Mouse (Mus musculus) CH12.LX (cell line): ENCODE results near the gene Prrg2. TPM values are rescaled to one million over a fixed set of nuclear protein-coding genes. Genes with fewer than 3 reads are reported as not detected.

Source experiments
- DNase-seq: peaks from one replicate; pipeline ENCODE4 v3.0.0-alpha.2; 2013; ENCODE audit errors: extremely low read depth
- H3K27ac ChIP-seq: 2 replicates; pipeline ENCODE4 v1.5.1; 2012; ENCODE audit warnings: low read depth, mild to moderate bottlenecking, control low read depth, moderate library complexity; ENCODE audit not compliant: insufficient read depth
- H3K27me3 ChIP-seq: replicated peaks from 2 replicates; pipeline ENCODE3; 2012; ENCODE audit warnings: inconsistent platforms
- H3K36me3 ChIP-seq, 2 experiments: replicated peaks in 1 of 2; 2 replicates each; pipeline versions ENCODE3 to v1.6.1; 2012; ENCODE audit warnings: inconsistent platforms in 1 of 2, low read length in 1 of 2, mild to moderate bottlenecking in 1 of 2, mixed read lengths in 1 of 2, moderate library complexity in 1 of 2; ENCODE audit not compliant: control insufficient read depth in 1 of 2, insufficient read depth in 1 of 2
- H3K4me1 ChIP-seq, 2 experiments: 2 replicates each; pipeline ENCODE4 v1.6.1; 2012; ENCODE audit warnings: inconsistent platforms in 1 of 2, moderate library complexity in 1 of 2; ENCODE audit not compliant: insufficient read depth in 2 of 2, control insufficient read depth in 1 of 2
- H3K4me2 ChIP-seq: 2 replicates; pipeline ENCODE4 v1.6.1; 2012; ENCODE audit warnings: low read depth, mild to moderate bottlenecking, control low read depth; ENCODE audit not compliant: poor library complexity, insufficient read depth, severe bottlenecking
- H3K4me3 ChIP-seq, 3 experiments: fragments of 150-350 bp in 1 of 3; sonication (generic) in 1 of 3; replicated peaks in 1 of 3; 2 replicates each; pipeline versions ENCODE3 to v1.5.1; 2011 to 2012; ENCODE audit warnings: low read depth in 2 of 3, low read length in 2 of 3, mild to moderate bottlenecking in 2 of 3, moderate library complexity in 2 of 3, control low read depth in 1 of 3, improper control_type of control experiment in 1 of 3, inconsistent platforms in 1 of 3, mixed read lengths in 1 of 3; ENCODE audit not compliant: poor library complexity in 1 of 3
- H3K79me2 ChIP-seq: replicated peaks from 2 replicates; pipeline ENCODE4 v1.6.1; 2012; ENCODE audit warnings: mild to moderate bottlenecking, moderate library complexity; ENCODE audit not compliant: control insufficient read depth, poor library complexity, insufficient read depth, severe bottlenecking; ENCODE audit errors: extremely low read depth
- H3K9ac ChIP-seq: 2 replicates; pipeline ENCODE4 v1.6.1; 2012; ENCODE audit warnings: low read depth, mild to moderate bottlenecking, control low read depth, moderate library complexity; ENCODE audit not compliant: insufficient read depth
- H3K9me3 ChIP-seq: replicated peaks from 2 replicates; pipeline ENCODE3; 2012; ENCODE audit warnings: low read length, inconsistent platforms, mixed read lengths
- BHLHE40 ChIP-seq: IDR thresholded peaks from 2 replicates; pipeline ENCODE4 v1.6.1; 2011; ENCODE audit warnings: mild to moderate bottlenecking, low read depth, low read length, improper control_type of control experiment
- CHD1 ChIP-seq: IDR thresholded peaks from 2 replicates; pipeline ENCODE4 v1.6.1; 2012; ENCODE audit warnings: low read depth, low read length, improper control_type of control experiment, inconsistent platforms
- ELF1 ChIP-seq: IDR thresholded peaks from 2 replicates; pipeline ENCODE4 v1.6.1; 2014; ENCODE audit warnings: low read depth, mild to moderate bottlenecking, inconsistent platforms, low read length, improper control_type of control experiment
- EP300 ChIP-seq: IDR thresholded peaks from 2 replicates; pipeline ENCODE4 v1.6.1; 2011; ENCODE audit warnings: low read length, improper control_type of control experiment
- ETS1 ChIP-seq: conservative IDR thresholded peaks from 2 replicates; pipeline ENCODE4 v1.6.1; 2012; ENCODE audit warnings: low read depth, mild to moderate bottlenecking, inconsistent platforms, low read length, improper control_type of control experiment, moderate library complexity
- IRF4 ChIP-seq: IDR thresholded peaks from 2 replicates; pipeline ENCODE4 v1.6.1; 2014; ENCODE audit warnings: low read depth, mild to moderate bottlenecking, inconsistent platforms, low read length, improper control_type of control experiment
- JUND ChIP-seq: conservative IDR thresholded peaks from 2 replicates; pipeline ENCODE4 v1.6.1; 2011; ENCODE audit warnings: low read depth, low read length, improper control_type of control experiment
- KAT2A ChIP-seq: IDR thresholded peaks from 2 replicates; pipeline ENCODE4 v1.6.1; 2012; ENCODE audit warnings: low read length, improper control_type of control experiment, inconsistent platforms; ENCODE audit not compliant: insufficient replicate concordance
- MAX ChIP-seq: IDR thresholded peaks from 2 replicates; pipeline ENCODE4 v1.6.1; 2011; ENCODE audit warnings: low read length, improper control_type of control experiment
- MAZ ChIP-seq: IDR thresholded peaks from 2 replicates; pipeline ENCODE4 v1.6.1; 2012; ENCODE audit warnings: low read depth, mild to moderate bottlenecking, inconsistent platforms, low read length, improper control_type of control experiment, moderate library complexity
- MEF2A ChIP-seq: IDR thresholded peaks from 2 replicates; pipeline ENCODE4 v1.6.1; 2014; ENCODE audit warnings: low read depth, mild to moderate bottlenecking, inconsistent platforms, low read length, improper control_type of control experiment, borderline replicate concordance
- MXI1 ChIP-seq: IDR thresholded peaks from 2 replicates; pipeline ENCODE4 v1.6.1; 2011; ENCODE audit warnings: mild to moderate bottlenecking, low read depth, low read length, improper control_type of control experiment
- MYC ChIP-seq: IDR thresholded peaks from 2 replicates; pipeline ENCODE4 v1.6.1; 2011; ENCODE audit warnings: low read depth, mild to moderate bottlenecking, improper control_type of control experiment, low read length
- NELFE ChIP-seq: IDR thresholded peaks from 2 replicates; pipeline ENCODE4 v1.6.1; 2011; ENCODE audit warnings: low read depth, low read length, improper control_type of control experiment
- RAD21 ChIP-seq: IDR thresholded peaks from 2 replicates; pipeline ENCODE4 v1.6.1; 2011; ENCODE audit warnings: low read depth, mild to moderate bottlenecking, low read length, improper control_type of control experiment, moderate library complexity
- RCOR1 ChIP-seq: conservative IDR thresholded peaks from 2 replicates; pipeline ENCODE4 v1.6.1; 2012; ENCODE audit warnings: low read depth, mild to moderate bottlenecking, inconsistent platforms, low read length, improper control_type of control experiment
- SIN3A ChIP-seq: IDR thresholded peaks from 2 replicates; pipeline ENCODE4 v1.6.1; 2012; ENCODE audit warnings: low read length, improper control_type of control experiment, inconsistent platforms
- TCF12 ChIP-seq: IDR thresholded peaks from 2 replicates; pipeline ENCODE4 v1.6.1; 2014; ENCODE audit warnings: low read depth, mild to moderate bottlenecking, inconsistent platforms, low read length, improper control_type of control experiment
- UBTF ChIP-seq: IDR thresholded peaks from 2 replicates; pipeline ENCODE4 v1.6.1; 2012; ENCODE audit warnings: low read depth, mild to moderate bottlenecking, inconsistent platforms, low read length, improper control_type of control experiment, moderate library complexity
- ZNF384 ChIP-seq: IDR thresholded peaks from 2 replicates; pipeline ENCODE4 v1.6.1; 2012; ENCODE audit warnings: low read depth, low read length, improper control_type of control experiment, inconsistent platforms
- dilution Hi-C: fragments of 300-500 bp; cut with MboI; formaldehyde crosslinking; loops from 2 replicates; pipeline ENCODE4 v1.14.3; 2020; ENCODE audit warnings: low sequenced_read_pairs; ENCODE audit not compliant: extremely low pct_unique_long_range_greater_than_20kb, extremely low pct_ligation_motif_present
- in situ Hi-C: fragments of 300-500 bp; cut with MboI; formaldehyde crosslinking; loops from 3 replicates; pipeline ENCODE4 v1.14.3; 2019; ENCODE audit warnings: low sequenced_read_pairs, low pct_ligation_motif_present, low pct_unique_long_range_greater_than_20kb, mixed read lengths
- polyA plus RNA-seq: library from polyadenylated mRNA; unstranded; fragments of >175 nt; gene quantifications from 2 replicates; pipeline ENCODE4 v1.2.1, GENCODE M21; 2012; ENCODE audit warnings: low read depth; ENCODE audit not compliant: insufficient read length
- total RNA-seq, 2 experiments: library from RNA; depleted of rRNA; stranded (reverse); fragments of 300-350 nt in 1 of 2; fragments of >200 nt in 1 of 2; gene quantifications; 2 replicates each; pipeline ENCODE4 v1.2.3; 2012 to 2014

Gene Prrg2
- total and polyA plus RNA-seq, 3 experiments = 6.7 to 7.2 (median 7.1) TPM

- dilution Hi-C loops = no loop called here
- peaks cover 3% of the 10 kb centered on the region for H3K79me2 ChIP-seq
- peak within 1 kb of the TSS; percentile 98 for H3K27ac ChIP-seq
- H3K27me3 ChIP-seq = no peaks in the 10 kb centered on the region
- in situ Hi-C loops = no loop called here
- H3K4me2 ChIP-seq = peak within 1 kb of the TSS; percentile 77
- peak within 1 kb of the TSS; percentile 65 to 80 (median 72) for H3K4me3 ChIP-seq
- peaks cover 25 to 26% of the 10 kb centered on the region in 2 experiments for H3K36me3 ChIP-seq
- no peak for DNase-seq
- TF ChIP-seq ZNF384 (peak; percentile 84), TCF12 (no peak)
- H3K4me1 ChIP-seq = peaks cover 0 to 25% of the 10 kb centered on the region in 2 experiments; a peak in 2 of 4 replicates
- H3K9ac ChIP-seq = peak within 1 kb of the TSS; percentile 89
- H3K9me3 ChIP-seq = no peaks in the 10 kb centered on the region
Observed at GRCm38 (mm10) chr7:45052862-45053116, 9.7 kb downstream of the Prrg2 start, which contains the start of gene Prr12. Gene Prr12 (minus strand): TSS chr7:45052881.

GRCm38 (mm10) chr7:45052181-45052861 lies 10.2 kb downstream of the Prrg2 start:
- H3K4me1 ChIP-seq = peaks cover 0 to 25% of the 10 kb centered on the region in 2 experiments; a peak in 2 of 4 replicates
- peak; percentile 27; the same call in 1 of the 2 replicates for TF ChIP-seq BHLHE40
- TF ChIP-seq MXI1 = 0 out of 2 replicates have a peak, but pooled peaks have one; percentile 45
- TF ChIP-seq UBTF = no peak
- TF ChIP-seq, all 38 proteins: peak for 2
- Histone ChIP-seq H3K27me3 (no peaks in the 10 kb centered on the region), H3K9ac (peak overlapping the region; percentile 78), H3K4me3 (peak overlapping the region; percentile 64 to 80 (median 65)), H3K4me2 (peak overlapping the region; percentile 64), H3K79me2 (peaks cover 3% of the 10 kb centered on the region), H3K27ac (peak overlapping the region; percentile 98), H3K36me3 (peaks cover 30% of the 10 kb centered on the region in 2 experiments), H3K9me3 (no peaks in the 10 kb centered on the region)
- in situ Hi-C loops = no loop called here
- DNase-seq = peak; percentile 25
- dilution Hi-C loops = no loop called here

- peak overlapping the region; percentile 98 for H3K27ac ChIP-seq
- H3K4me3 ChIP-seq = peak overlapping the region; percentile 64 to 80 (median 65)
- H3K9me3 ChIP-seq = no peaks in the 10 kb centered on the region
- DNase-seq = peak; percentile 80
- H3K4me2 ChIP-seq = peak overlapping the region; percentile 71
- dilution Hi-C loops = no loop called here
- H3K4me1 ChIP-seq = peaks cover 0 to 18% of the 10 kb centered on the region in 2 experiments; a peak in 2 of 4 replicates
- TF ChIP-seq CHD1 (peak; percentile 98), SIN3A (peak; percentile 72), TCF12 (peak; percentile 69; the same call in 1 of the 2 replicates), ZNF384 (peak; percentile 33; the same call in 1 of the 2 replicates), EP300 (peak; percentile 74), MEF2A (peak; percentile 72), NELFE (peak; percentile 12; the same call in 1 of the 2 replicates), IRF4 (peak; percentile 41; the same call in 1 of the 2 replicates), MAX (peak; percentile 41; the same call in 1 of the 2 replicates), RCOR1 (peak; percentile 61; the same call in 1 of the 2 replicates), BHLHE40 (peak; percentile 74), KAT2A (no peak), ELF1 (no peak), JUND (no peak), RAD21 (no peak), MAZ (peak; percentile 44; the same call in 1 of the 2 replicates), MYC (no peak), ETS1 (peak; percentile 45; the same call in 1 of the 2 replicates)
- in situ Hi-C loops = no loop called here
- peaks cover 3% of the 10 kb centered on the region for H3K79me2 ChIP-seq
- H3K36me3 ChIP-seq = peaks cover 37 to 38% of the 10 kb centered on the region in 2 experiments
- H3K9ac ChIP-seq = peak overlapping the region; percentile 78
- H3K27me3 ChIP-seq = no peaks in the 10 kb centered on the region
Observed at GRCm38 (mm10) chr7:45051601-45051974, 10.9 kb downstream of the Prrg2 start.
